Mouse (Mus musculus): Measurements from ENCODE around the gene Ggct.
A peak's percentile ranks its signal among the peaks of the same experiment; 100 is the strongest.
"Not testable (repeated sequence)": the region's sequence is repeated elsewhere in the genome, so short reads cannot be mapped to it uniquely, and the experiment has no call there.

Gene Ggct

GRCm38 (mm10) chr6:54996361-54996760, 3.6 kb upstream of the Ggct start:
- DNase-seq (ENCODE audit: low read depth), result no peak

- DNase-seq (ENCODE audit: low read depth), result no peak
These were observed 609 bp downstream of the Ggct start for GRCm38 (mm10) chr6:54992141-54992540.

GRCm38 (mm10) chr6:54991189-54991588, 1.6 kb downstream of the Ggct start:
- no peak for DNase-seq (ENCODE audit: low read depth)

GRCm38 (mm10) chr6:54988141-54988540, 4.6 kb downstream of the Ggct start:
- peak; percentile 43 for DNase-seq (ENCODE audit: low read depth)

GRCm38 (mm10) chr6:54984096-54984495, 8.7 kb downstream of the Ggct start:
- DNase-seq (ENCODE audit: low read depth), result no peak

- no peak for DNase-seq (ENCODE audit: low read depth)
These were observed 9.2 kb downstream of the Ggct start for GRCm38 (mm10) chr6:54983526-54984050.

- no peak for DNase-seq (ENCODE audit: low read depth)
These were observed 13.3 kb downstream of the Ggct start for GRCm38 (mm10) chr6:54979426-54979825.

- no peak for DNase-seq (ENCODE audit: low read depth)
These were observed 17.1 kb downstream of the Ggct start for GRCm38 (mm10) chr6:54975616-54976015.

- DNase-seq (ENCODE audit: low read depth), result peak; percentile 56
These were observed 18.2 kb downstream of the Ggct start for GRCm38 (mm10) chr6:54974501-54974900.

- peak; percentile 66 for DNase-seq (ENCODE audit: low read depth)
These were observed 19.9 kb downstream of the Ggct start for GRCm38 (mm10) chr6:54972929-54973211.

- DNase-seq (ENCODE audit: low read depth), result peak; percentile 74
These were observed 20.4 kb downstream of the Ggct start, which contains the start of gene Nod1 for GRCm38 (mm10) chr6:54972111-54972928. Gene Nod1 (minus strand): TSS chr6:54972612.

GRCm38 (mm10) chr6:54971731-54972110, 21.0 kb downstream of the Ggct start:
- DNase-seq (ENCODE audit: low read depth), result peak; percentile 65

- no peak for DNase-seq (ENCODE audit: low read depth)
These were observed 22.2 kb downstream of the Ggct start for GRCm38 (mm10) chr6:54970506-54970905.

- DNase-seq (ENCODE audit: low read depth), result no peak
These were observed 22.9 kb downstream of the Ggct start for GRCm38 (mm10) chr6:54969801-54970200.

GRCm38 (mm10) chr6:54967591-54967990, 25.2 kb downstream of the Ggct start:
- no peak for DNase-seq (ENCODE audit: low read depth)

- DNase-seq (ENCODE audit: low read depth), result no peak
These were observed 27.5 kb downstream of the Ggct start for GRCm38 (mm10) chr6:54965234-54965633.

- DNase-seq (ENCODE audit: low read depth), result no peak
These were observed 28.0 kb downstream of the Ggct start for GRCm38 (mm10) chr6:54964755-54965154.

- DNase-seq (ENCODE audit: low read depth), result no peak
These were observed 29.2 kb downstream of the Ggct start for GRCm38 (mm10) chr6:54963599-54963998.

GRCm38 (mm10) chr6:54957655-54958054, 35.1 kb downstream of the Ggct start:
- DNase-seq (ENCODE audit: low read depth), result peak; percentile 31

- peak; percentile 92 for DNase-seq (ENCODE audit: low read depth)
These were observed 36.3 kb downstream of the Ggct start for GRCm38 (mm10) chr6:54956425-54956824.

- DNase-seq (ENCODE audit: low read depth), result no peak
These were observed 36.8 kb downstream of the Ggct start for GRCm38 (mm10) chr6:54955949-54956348.

- peak; percentile 60 for DNase-seq (ENCODE audit: low read depth)
These were observed 37.9 kb downstream of the Ggct start for GRCm38 (mm10) chr6:54954659-54955414.

- DNase-seq (ENCODE audit: low read depth), result not testable (repeated sequence)
These were observed 39.4 kb downstream of the Ggct start for GRCm38 (mm10) chr6:54953399-54953798.

Data from NIH3T3 (cell line).